Mouse (Mus musculus): Measurements from ENCODE around the gene Rtn4rl2. TPM values are rescaled to one million over a fixed set of nuclear protein-coding genes. Genes with fewer than 3 reads are reported as not detected.

The Rtn4rl2 gene
- polyA plus RNA-seq, 1 experiment, result 18.3 TPM

- no peak for DNase-seq (ENCODE audit: low read depth)
- no peak for TF ChIP-seq POLR2A (IDR thresholded peaks at IDR 0.05; ENCODE audit: borderline replicate concordance, extremely low read depth, insufficient read depth, insufficient read length, poor library complexity, severe bottlenecking)
- TF ChIP-seq CTCF (IDR thresholded peaks at IDR 0.05; ENCODE audit: borderline replicate concordance, extremely low read depth, insufficient read depth, insufficient read length), result no peak
Measured at GRCm38 (mm10) chr2:84822552-84822951, 64.0 kb downstream of the Rtn4rl2 start, which contains the start of gene Smtnl1. Smtnl1 (minus strand) TSS chr2:84822652.

Other genes starting within 250 kb of the Rtn4rl2 start
- 78.6 and 86.7 TPM in 2 replicates for gene Ctnnd1, start 235.9 kb downstream of the Rtn4rl2 start, polyA plus RNA-seq (2012; rRNA removed)
- not detected in 2 replicates for gene Btbd18, start 227.6 kb downstream of the Rtn4rl2 start, polyA plus RNA-seq (2012; rRNA removed)
- gene Selenoh, start 215.9 kb downstream of the Rtn4rl2 start, polyA plus RNA-seq (2012; rRNA removed), result 193 and 319 TPM in 2 replicates
- gene Gm28635, start 208.7 kb downstream of the Rtn4rl2 start, polyA plus RNA-seq (2012; rRNA removed), result 0.03 TPM in 1 of 2 replicates, not detected in the other
- 33.6 and 40.1 TPM in 2 replicates for gene Med19, start 208.3 kb downstream of the Rtn4rl2 start, polyA plus RNA-seq (2012; rRNA removed)
- 129 and 170 TPM in 2 replicates for gene Tmx2, start 207.6 kb downstream of the Rtn4rl2 start, polyA plus RNA-seq (2012; rRNA removed)
- gene Zdhhc5, start 171.5 kb downstream of the Rtn4rl2 start, polyA plus RNA-seq (2012; rRNA removed), result 34.8 and 35.4 TPM in 2 replicates
- gene Clp1, start 159.4 kb downstream of the Rtn4rl2 start, polyA plus RNA-seq (2012; rRNA removed), result 15.8 and 21.4 TPM in 2 replicates
- 41.7 and 61.5 TPM in 2 replicates for gene Ypel4, start 152.7 kb downstream of the Rtn4rl2 start, polyA plus RNA-seq (2012; rRNA removed)
- 6.8 and 7.6 TPM in 2 replicates for gene Gm19426, start 143.1 kb downstream of the Rtn4rl2 start, polyA plus RNA-seq (2012; rRNA removed)
- gene Serping1, start 111.3 kb downstream of the Rtn4rl2 start, polyA plus RNA-seq (2012; rRNA removed), result 22.5 and 29.6 TPM in 2 replicates
- 12.2 and 13.8 TPM in 2 replicates for gene Ube2l6, start 87.9 kb downstream of the Rtn4rl2 start, polyA plus RNA-seq (2012; rRNA removed)
- gene Smtnl1, start 64.1 kb downstream of the Rtn4rl2 start, polyA plus RNA-seq (2012; rRNA removed), result not detected in 2 replicates
- 62.7 and 80.6 TPM in 2 replicates for gene Timm10, start 59.7 kb downstream of the Rtn4rl2 start, polyA plus RNA-seq (2012; rRNA removed)
- 3.4 and 5.9 TPM in 2 replicates for gene Slc43a1, start 47.9 kb downstream of the Rtn4rl2 start, polyA plus RNA-seq (2012; rRNA removed)
- 10.1 and 10.6 TPM in 2 replicates for gene Slc43a3, start 49.9 kb upstream of the Rtn4rl2 start, polyA plus RNA-seq (2012; rRNA removed)
- 0.14 and 0.16 TPM in 2 replicates for gene Prg2, start 93.8 kb upstream of the Rtn4rl2 start, polyA plus RNA-seq (2012; rRNA removed)
- not detected in 2 replicates for gene Prg3, start 101.5 kb upstream of the Rtn4rl2 start, polyA plus RNA-seq (2012; rRNA removed)
- gene Ssrp1, start 150.5 kb upstream of the Rtn4rl2 start, polyA plus RNA-seq (2012; rRNA removed), result 191 and 223 TPM in 2 replicates
- gene P2rx3, start 150.8 kb upstream of the Rtn4rl2 start, polyA plus RNA-seq (2012; rRNA removed), result 2.1 and 6.1 TPM in 2 replicates
- gene Tnks1bp1, start 161.3 kb upstream of the Rtn4rl2 start, polyA plus RNA-seq (2012; rRNA removed), result 44.0 and 57.0 TPM in 2 replicates
- 17.7 and 24.8 TPM in 2 replicates for gene Aplnr, start 249.5 kb upstream of the Rtn4rl2 start, polyA plus RNA-seq (2012; rRNA removed)

Measured in brain, embryonic 14.5 days (tissue).